Comparison of ENCODE assay signal across 8 mouse cellular contexts in the genomic region with DNA sequence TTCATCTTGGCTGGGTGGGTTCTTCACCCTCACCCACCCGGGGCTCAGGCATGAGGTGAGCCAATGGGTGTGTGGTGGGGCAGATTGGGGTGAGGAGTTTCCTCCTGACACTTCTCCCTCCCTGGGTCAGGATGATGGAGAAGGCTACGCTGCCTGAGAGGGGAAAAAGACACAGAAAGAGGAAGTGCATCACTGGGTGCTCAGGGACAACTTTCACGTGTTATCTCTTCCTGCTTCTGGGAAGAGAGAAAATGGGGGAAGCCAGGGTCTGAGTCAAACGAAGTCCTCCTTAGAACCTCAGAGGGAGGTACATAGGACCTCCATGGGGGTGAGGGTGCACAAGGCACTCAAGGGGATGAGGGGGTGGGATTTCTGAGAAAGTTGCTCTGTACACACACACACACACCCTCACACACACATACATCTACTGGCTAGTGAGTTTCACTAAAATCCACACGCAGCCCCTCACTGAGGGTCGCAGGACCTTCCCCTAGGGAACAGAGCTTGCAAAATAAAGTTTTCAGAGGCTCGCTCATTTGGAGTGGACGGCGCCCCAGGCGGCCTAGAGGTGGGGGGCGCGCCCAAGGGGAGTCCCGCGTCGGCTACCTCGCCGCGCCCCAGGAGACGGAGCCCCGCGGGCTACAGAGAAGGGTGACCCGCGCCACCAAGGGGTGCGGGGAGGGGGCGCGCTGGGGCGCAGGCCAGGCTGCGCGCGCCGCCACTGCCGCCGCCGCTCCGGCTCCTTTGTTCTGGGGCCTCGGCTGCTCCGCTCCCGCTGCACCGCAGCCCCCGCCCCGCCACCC. TPM values are rescaled to one million over a fixed set of nuclear protein-coding genes. Genes with fewer than 3 reads are reported as not detected.
DNase-seq lines count a peak whose midpoint lies in the region; ATAC-seq lines count a peak whose summit lies in the region.

No protein-coding gene starts in this region.

- H3K9me3 ChIP-seq in forebrain, embryonic 14.5 days (replicated peaks; ENCODE audit: control insufficient read depth, low read length), result no peaks in the 10 kb centered on the region
- H3K9me3 ChIP-seq in midbrain, embryonic 12.5 days, result no peaks in the 10 kb centered on the region

- peak overlapping the region; percentile 97 for H3K27ac ChIP-seq in forebrain, embryonic 14.5 days (ENCODE audit: low read depth, low read length)
- H3K27ac ChIP-seq in midbrain, embryonic 12.5 days (replicated peaks), result peak overlapping the region; percentile 98

- peak; percentile 49 for DNase-seq in gastrocnemius, postnatal 25 days
- DNase-seq in gastrocnemius, adult 18-20 months (ENCODE audit: low spot score), result no peak
- DNase-seq in MN1 (ENCODE audit: low spot score), result peak; percentile 35
- peak; percentile 60 for DNase-seq in forebrain, embryonic 14.5 days (ENCODE audit: low spot score)
- peak; percentile 52 to 72 for DNase-seq in kidney, postnatal 4 days
- DNase-seq in thymus, adult 18-20 months, result peak; percentile 46 to 50
- no peak for DNase-seq in left cerebral cortex, adult 8-10 months (ENCODE audit: low spot score in 2 of 2)

- H3K4me1 ChIP-seq in forebrain, embryonic 14.5 days (ENCODE audit: control insufficient read depth, insufficient read depth, low read length), result peaks cover 46% of the 10 kb centered on the region
- peaks cover 60% of the 10 kb centered on the region for H3K4me1 ChIP-seq in midbrain, embryonic 12.5 days

- H3K4me2 ChIP-seq in forebrain, embryonic 14.5 days (ENCODE audit: low read length), result peak overlapping the region; percentile 97
- H3K4me2 ChIP-seq in midbrain, embryonic 12.5 days (replicated peaks), result peak overlapping the region; percentile 91

- H3K9ac ChIP-seq in forebrain, embryonic 14.5 days (ENCODE audit: low read length), result peak overlapping the region; percentile 98
- H3K9ac ChIP-seq in midbrain, embryonic 12.5 days (replicated peaks), result peak overlapping the region; percentile 97

- no peaks in the 10 kb centered on the region for H3K27me3 ChIP-seq in forebrain, embryonic 14.5 days (replicated peaks; ENCODE audit: control insufficient read depth, insufficient read depth, low read length)
- H3K27me3 ChIP-seq in midbrain, embryonic 12.5 days, result peaks cover 8% of the 10 kb centered on the region; the same call in 1 of the 2 replicates

- 4% methylated on average over 20 of the region's 41 CpGs for WGBS in forebrain, embryonic 14.5 days
- 2% methylated on average over 36 of the region's 41 CpGs for WGBS in midbrain, embryonic 12.5 days

- H3K4me3 ChIP-seq in forebrain, embryonic 14.5 days (ENCODE audit: low read depth, low read length), result peak overlapping the region; percentile 84
- H3K4me3 ChIP-seq in midbrain, embryonic 12.5 days, result peak overlapping the region; percentile 89

- peaks cover 14% of the 10 kb centered on the region; the same call in 1 of the 2 replicates for H3K36me3 ChIP-seq in forebrain, embryonic 14.5 days (ENCODE audit: control insufficient read depth, insufficient read depth, low read length)
- H3K36me3 ChIP-seq in midbrain, embryonic 12.5 days, result 0 out of 2 replicates have a peak, but pooled peaks cover 8% of the 10 kb centered on the region

- ATAC-seq in forebrain, embryonic 14.5 days, result peak; percentile 65; the same call in 1 of the 2 replicates
- peak; percentile 48 for ATAC-seq in midbrain, embryonic 12.5 days (ENCODE audit: low FRiP score, low read depth)

RNA-seq across cellular contexts. Expression of a gene that starts 3.4 kb away (rescaled TPM):
- 10 to 100 TPM; 22.2 to 29.7 TPM for total RNA-seq in gastrocnemius, postnatal 25 days (2021)
- total RNA-seq in gastrocnemius, adult 18-20 months (2021), result 10 to 100 TPM; 10.9 to 13.4 TPM
- polyA plus RNA-seq in forebrain, embryonic 14.5 days (2014; fragmentation: Nextera tagmentation; extraction: Ambion mirVana), result 34.9 and 49.5 TPM in 2 replicates
- polyA plus RNA-seq in midbrain, embryonic 12.5 days (2016; fragmentation: Nextera tagmentation; extraction: Ambion mirVana), result 65.0 and 70.2 TPM in 2 replicates
- 10 to 100 TPM; 54.7 to 62.8 (median 59.4) TPM for total RNA-seq in left cerebral cortex, adult 8-10 months (2022)

RNA-seq across cellular contexts. Expression of a gene that starts 51.2 kb away (rescaled TPM):
- 10 to 100 TPM; 14.3 to 14.5 TPM for total RNA-seq in gastrocnemius, postnatal 25 days (2021)
- 10 to 100 TPM; 17.4 to 20.6 TPM for total RNA-seq in gastrocnemius, adult 18-20 months (2021)
- 63.9 and 71.1 TPM in 2 replicates for polyA plus RNA-seq in forebrain, embryonic 14.5 days (2014; fragmentation: Nextera tagmentation; extraction: Ambion mirVana)
- 57.3 and 62.6 TPM in 2 replicates for polyA plus RNA-seq in midbrain, embryonic 12.5 days (2016; fragmentation: Nextera tagmentation; extraction: Ambion mirVana)
- 10 to 100 TPM; 23.9 to 35.7 (median 30.9) TPM for total RNA-seq in left cerebral cortex, adult 8-10 months (2022)

Comparison
In these comparisons a context has a peak if more than half of its experiments do, and no peak if none do; other contexts are left out.
1. DNase-seq: peak in gastrocnemius, postnatal 25 days (single experiment), MN1 (single experiment), forebrain, embryonic 14.5 days (single experiment), kidney, postnatal 4 days (2 of 2) and thymus, adult 18-20 months (2 of 2); none in gastrocnemius, adult 18-20 months (single experiment) and left cerebral cortex, adult 8-10 months (0 of 2).